Mouse (Mus musculus) midbrain, embryonic 12.5 days (tissue): ENCODE data around the gene Sdhb. TPM values are rescaled to one million over a fixed set of nuclear protein-coding genes. Genes with fewer than 3 reads are reported as not detected.

Experiments used
- ATAC-seq: fragments of 200-750 bp; cut with Nextera tagmentation; 2 replicates; pipeline ENCODE4 v1.8.0; 2017; ENCODE audit warnings: low read depth, moderate TSS enrichment, moderate library complexity; ENCODE audit not compliant: low FRiP score
- H3K27ac ChIP-seq: fragments of 300-500 bp; sonication (generic); replicated peaks from 2 replicates; pipeline ENCODE4 v1.5.1; 2016; ENCODE audit warnings: mild to moderate bottlenecking
- H3K27me3 ChIP-seq: fragments of 300-500 bp; sonication (generic); 2 replicates; pipeline ENCODE4 v1.6.1; 2016; ENCODE audit warnings: mild to moderate bottlenecking
- H3K36me3 ChIP-seq: fragments of 300-500 bp; sonication (generic); 2 replicates; pipeline ENCODE4 v1.6.1; 2016
- H3K4me1 ChIP-seq: fragments of 300-500 bp; sonication (generic); 2 replicates; pipeline ENCODE4 v1.6.1; 2016
- H3K4me2 ChIP-seq: fragments of 300-500 bp; sonication (generic); replicated peaks from 2 replicates; pipeline ENCODE4 v1.6.1; 2016; ENCODE audit warnings: mild to moderate bottlenecking, moderate library complexity
- H3K4me3 ChIP-seq: fragments of 300-500 bp; sonication (generic); 2 replicates; pipeline ENCODE4 v1.5.1; 2016; ENCODE audit warnings: mild to moderate bottlenecking
- H3K9ac ChIP-seq: fragments of 300-500 bp; sonication (generic); replicated peaks from 2 replicates; pipeline ENCODE4 v1.6.1; 2016; ENCODE audit warnings: mild to moderate bottlenecking, moderate library complexity
- H3K9me3 ChIP-seq: fragments of 300-500 bp; sonication (generic); 2 replicates; pipeline ENCODE4 v1.6.1; 2016; ENCODE audit warnings: mild to moderate bottlenecking
- WGBS: fragments of 180-500 bp; shearing (Covaris S2); methylation state at CpG from one replicate; pipeline ENCODE4 v1.1.7; 2016; 5-methylcytosine and 5-hydroxymethylcytosine counted together
- polyA plus RNA-seq: library from polyadenylated mRNA; unstranded; fragments of >200 nt; fragmentation: Nextera tagmentation; extraction: Ambion mirVana; gene quantifications from 2 replicates; pipeline ENCODE4 v1.2.1, GENCODE M21; 2016

Gene Sdhb
- polyA plus RNA-seq, 1 experiment from 2014 or later, result 399 TPM

DNA sequence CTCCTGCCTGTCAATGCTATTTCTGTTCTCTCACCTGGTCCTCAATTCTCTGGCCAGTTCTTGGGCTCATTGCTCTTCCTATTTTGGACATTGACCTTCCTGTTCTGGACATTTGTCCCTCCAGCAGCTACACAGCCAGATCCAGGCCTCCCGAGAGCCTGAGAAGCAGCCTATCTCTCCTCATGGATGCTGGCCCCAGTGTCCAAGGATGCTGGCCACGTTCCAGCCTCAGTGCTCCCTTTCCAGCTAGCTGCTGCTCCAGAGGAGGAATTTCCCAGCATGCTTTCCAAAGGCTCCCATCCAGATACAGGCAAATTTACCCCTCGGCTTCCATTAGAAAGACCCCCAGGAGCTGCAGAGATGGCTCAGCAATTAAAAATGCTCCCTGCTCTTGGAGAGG lies 10.4 kb upstream of the Sdhb start:
- Histone ChIP-seq H3K9ac (no peak overlapping the region), H3K27me3 (no peaks in the 10 kb centered on the region; the same call in 1 of the 2 replicates), H3K36me3 (no peaks in the 10 kb centered on the region), H3K9me3 (no peaks in the 10 kb centered on the region), H3K27ac (no peak overlapping the region), H3K4me3 (no peak overlapping the region), H3K4me2 (no peak overlapping the region), H3K4me1 (no peaks in the 10 kb centered on the region)
- no peak for ATAC-seq
- 87% methylated on average over 3 of the region's 3 CpGs for WGBS

DNA sequence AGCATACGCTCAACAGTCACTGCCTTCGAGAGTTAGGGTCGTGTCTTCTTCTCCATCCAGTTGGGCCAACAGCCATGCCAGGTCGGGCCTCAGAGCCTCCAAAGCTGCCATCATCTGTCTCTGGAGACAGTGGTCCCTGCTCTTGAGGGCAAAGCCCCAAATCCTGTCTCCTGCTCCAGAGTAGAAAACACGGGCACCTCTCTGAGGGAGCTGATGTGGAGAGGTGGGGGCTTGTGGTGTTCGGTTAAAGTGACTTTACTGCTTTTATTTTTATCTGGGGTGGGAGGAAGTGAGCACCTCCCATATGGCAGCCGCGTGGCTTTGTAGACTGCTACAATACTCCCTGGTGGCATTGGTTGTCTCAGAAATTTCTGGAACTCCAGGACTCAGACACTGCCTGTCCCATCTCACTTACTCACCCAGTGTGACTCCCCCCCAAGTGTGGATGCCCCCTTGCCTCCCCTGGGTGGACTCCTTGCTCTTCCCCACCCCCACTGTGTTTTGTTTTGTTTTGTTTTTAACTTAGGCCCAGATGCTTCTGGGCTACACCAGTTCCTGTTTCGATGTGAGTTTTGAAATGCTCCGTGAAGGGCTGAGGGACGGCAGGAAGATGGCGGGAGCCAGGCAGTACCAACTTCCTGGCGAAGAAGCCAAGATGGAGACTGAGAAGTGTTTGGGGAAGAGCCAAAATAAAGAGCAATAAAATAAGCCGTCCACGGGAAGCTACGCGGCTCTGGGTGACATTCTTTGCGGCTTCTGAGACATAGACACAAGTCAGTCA lies 9.0 kb upstream of the Sdhb start:
- Histone ChIP-seq H3K27me3 (no peaks in the 10 kb centered on the region; the same call in 1 of the 2 replicates), H3K4me2 (no peak overlapping the region), H3K36me3 (no peaks in the 10 kb centered on the region), H3K9me3 (no peaks in the 10 kb centered on the region), H3K9ac (no peak overlapping the region), H3K27ac (no peak overlapping the region), H3K4me1 (0 out of 2 replicates have a peak, but pooled peaks cover 4% of the 10 kb centered on the region), H3K4me3 (no peak overlapping the region)
- ATAC-seq, result no peak
- 90% methylated on average over 18 of the region's 18 CpGs for WGBS

DNA sequence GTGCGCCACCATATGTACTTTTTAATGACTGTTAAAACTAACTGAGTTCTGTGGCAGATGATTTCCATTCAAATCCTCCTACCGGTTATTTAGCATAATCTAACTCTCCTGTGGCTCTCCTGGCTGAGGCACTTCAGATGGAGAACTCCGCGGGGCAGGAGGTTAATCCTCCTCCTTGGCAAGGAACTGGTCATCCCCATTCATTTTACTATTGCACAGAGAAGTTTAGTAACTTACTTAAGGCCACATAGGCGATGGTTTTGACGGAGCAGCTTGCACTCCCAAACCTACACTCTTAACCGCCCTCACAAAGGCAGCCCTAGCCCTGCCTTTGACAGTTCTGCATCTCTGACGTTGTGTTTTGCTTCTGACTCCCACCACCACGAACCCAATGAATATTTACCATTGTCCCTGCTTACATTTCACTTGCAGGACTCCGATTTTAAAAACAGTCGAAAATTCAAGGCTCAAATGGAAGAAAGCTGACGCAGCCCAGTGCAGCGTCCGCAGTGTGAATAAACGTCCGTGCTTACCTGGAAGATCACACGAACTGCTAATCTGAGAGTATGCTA lies 3.8 kb upstream of the Sdhb start:
- Histone ChIP-seq H3K36me3 (no peaks in the 10 kb centered on the region), H3K4me2 (peak overlapping the region; percentile 68), H3K4me1 (peaks cover 27% of the 10 kb centered on the region), H3K9ac (no peak overlapping the region; the same call in 1 of the 2 replicates), H3K27ac (peak overlapping the region; percentile 80), H3K27me3 (no peaks in the 10 kb centered on the region; the same call in 1 of the 2 replicates), H3K9me3 (no peaks in the 10 kb centered on the region), H3K4me3 (peak overlapping the region; percentile 37)
- no peak for ATAC-seq
- WGBS, result 4% methylated on average over 17 of the region's 17 CpGs

DNA sequence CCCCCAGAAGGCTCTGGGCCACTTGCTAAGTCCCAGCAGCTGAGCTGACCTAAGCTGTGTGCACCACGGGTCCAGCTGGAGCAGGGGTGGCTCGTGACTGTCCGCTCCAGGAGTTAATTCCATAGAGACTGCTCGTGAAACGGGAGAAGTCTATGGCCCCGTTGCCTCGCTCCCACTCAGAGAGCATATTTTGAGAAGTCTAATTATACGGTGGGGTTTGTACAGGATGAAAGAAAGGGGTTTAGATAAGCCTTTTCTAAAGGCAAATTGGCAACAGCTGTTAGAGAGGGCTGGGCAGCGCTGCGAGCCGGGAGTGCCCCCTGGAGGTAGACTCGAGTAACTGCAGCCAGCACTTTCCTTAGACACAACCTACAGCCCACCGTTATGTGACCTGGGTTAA lies 3.3 kb upstream of the Sdhb start:
- H3K27ac ChIP-seq, result peak overlapping the region; percentile 80
- 0% methylated on average over 13 of the region's 13 CpGs for WGBS

DNA sequence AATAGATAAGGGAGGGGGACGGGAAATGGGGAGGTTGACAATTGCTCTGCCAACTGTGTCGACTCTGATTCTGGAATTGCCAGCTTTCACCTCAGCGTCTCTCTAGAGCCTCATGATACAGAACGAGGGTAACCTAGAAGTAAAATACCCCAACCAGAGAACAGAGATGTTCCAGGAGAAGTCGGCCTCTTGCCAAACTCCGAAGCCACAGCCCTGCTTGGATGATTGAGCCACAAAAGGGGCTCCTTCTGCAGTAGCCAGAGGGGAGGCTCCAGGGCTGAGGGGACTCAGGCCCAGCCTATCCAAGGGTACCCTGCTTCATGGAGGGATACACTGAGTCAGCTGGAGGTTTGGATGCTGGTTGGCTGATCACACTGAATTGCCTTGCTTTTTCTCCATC lies 2.7 kb upstream of the Sdhb start:
- Histone ChIP-seq H3K9me3 (no peaks in the 10 kb centered on the region), H3K4me2 (peak overlapping the region; percentile 68; the same call in 1 of the 2 replicates), H3K36me3 (no peaks in the 10 kb centered on the region), H3K27me3 (no peaks in the 10 kb centered on the region; the same call in 1 of the 2 replicates), H3K9ac (no peak overlapping the region), H3K4me1 (peaks cover 37% of the 10 kb centered on the region), H3K4me3 (no peak overlapping the region), H3K27ac (no peak overlapping the region)
- no peak for ATAC-seq
- WGBS, result 60% methylated on average over 6 of the region's 6 CpGs

More for the DNA sequence above, 3.3 kb upstream of the Sdhb start:
- H3K9me3 ChIP-seq, result no peaks in the 10 kb centered on the region
- H3K36me3 ChIP-seq, result no peaks in the 10 kb centered on the region
- peak overlapping the region; percentile 68 for H3K4me2 ChIP-seq
- H3K4me3 ChIP-seq, result peak overlapping the region; percentile 37
- H3K4me1 ChIP-seq, result peaks cover 32% of the 10 kb centered on the region
- ATAC-seq, result peak; percentile 36
- no peaks in the 10 kb centered on the region; the same call in 1 of the 2 replicates for H3K27me3 ChIP-seq
- no peak overlapping the region; the same call in 1 of the 2 replicates for H3K9ac ChIP-seq

DNA sequence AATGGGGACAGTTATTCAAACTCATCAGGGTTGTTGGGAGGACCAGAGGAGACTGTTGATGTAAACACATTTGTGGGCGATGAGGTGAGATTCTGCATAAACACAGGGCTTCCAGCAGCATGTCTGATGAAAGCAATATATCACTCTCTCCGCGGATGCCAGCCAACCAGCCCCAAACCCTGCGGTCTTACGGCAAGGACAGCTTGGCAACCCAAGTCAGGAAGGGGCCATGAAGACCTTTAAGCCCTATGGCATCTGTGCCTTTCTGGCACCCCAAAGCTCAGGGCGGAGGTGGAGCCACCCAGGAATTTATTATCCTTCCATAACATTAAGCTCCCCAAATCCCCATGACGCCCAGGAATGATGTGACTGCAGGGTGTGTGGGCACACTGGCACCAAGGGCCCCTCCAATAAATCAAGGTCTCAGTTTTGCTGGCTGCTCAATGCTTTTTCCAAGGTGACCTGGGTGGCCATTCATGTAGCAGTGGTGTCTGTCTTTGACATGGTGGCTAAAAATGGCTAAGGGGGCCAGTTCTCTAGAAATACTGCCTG lies 1.8 kb upstream of the Sdhb start:
- Histone ChIP-seq H3K27me3 (no peaks in the 10 kb centered on the region; the same call in 1 of the 2 replicates), H3K9ac (no peak overlapping the region), H3K36me3 (no peaks in the 10 kb centered on the region), H3K27ac (no peak overlapping the region), H3K4me2 (no peak overlapping the region), H3K4me3 (no peak overlapping the region), H3K9me3 (no peaks in the 10 kb centered on the region), H3K4me1 (peaks cover 37% of the 10 kb centered on the region)
- WGBS, result 90% methylated on average over 7 of the region's 7 CpGs
- ATAC-seq, result no peak

DNA sequence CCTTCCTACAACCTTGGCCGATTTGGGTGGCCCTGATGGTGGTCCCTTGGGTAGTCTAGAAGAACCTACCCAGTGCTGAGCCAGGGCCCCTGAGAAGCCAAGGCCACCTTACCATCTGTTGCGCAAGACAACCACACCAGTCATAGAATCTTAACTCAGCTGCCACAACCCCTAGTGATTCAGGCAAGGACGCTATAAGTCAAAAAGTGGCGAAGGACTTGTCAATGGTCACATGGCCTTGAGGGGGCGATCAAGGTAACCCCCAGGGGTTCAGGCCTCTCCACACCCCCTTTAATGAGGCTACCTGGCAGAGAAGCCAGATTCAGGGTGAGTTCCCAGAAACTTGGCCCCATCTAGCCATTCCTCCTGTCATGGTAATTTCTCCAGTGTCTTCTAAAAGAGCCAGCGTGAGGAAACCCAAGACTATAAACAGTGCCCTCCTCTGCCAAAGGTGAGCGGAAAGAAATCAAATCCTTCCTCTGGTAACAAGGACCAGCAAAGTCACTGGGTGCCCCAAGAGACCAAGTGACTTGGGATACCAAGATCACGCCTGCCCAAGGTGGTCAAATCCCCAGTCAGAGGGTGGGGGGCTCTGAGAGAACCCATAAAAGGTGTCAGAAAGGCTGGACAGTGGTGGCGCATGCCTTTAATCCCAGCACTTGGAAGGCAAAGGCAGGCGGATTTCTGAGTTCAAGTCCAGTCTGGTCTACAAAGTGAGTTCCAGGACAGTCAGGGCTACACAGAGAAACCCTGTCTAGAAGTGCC lies 1.1 kb upstream of the Sdhb start:
- H3K27ac ChIP-seq, result no peak overlapping the region; the same call in 1 of the 2 replicates
- no peak overlapping the region for H3K4me3 ChIP-seq
- no peaks in the 10 kb centered on the region; the same call in 1 of the 2 replicates for H3K27me3 ChIP-seq
- ATAC-seq, result no peak
- H3K36me3 ChIP-seq, result no peaks in the 10 kb centered on the region
- H3K4me1 ChIP-seq, result peaks cover 37% of the 10 kb centered on the region
- WGBS, result 75% methylated on average over 10 of the region's 10 CpGs
- H3K4me2 ChIP-seq, result peak overlapping the region; percentile 98; the same call in 1 of the 2 replicates
- no peak overlapping the region for H3K9ac ChIP-seq
- H3K9me3 ChIP-seq, result no peaks in the 10 kb centered on the region

DNA sequence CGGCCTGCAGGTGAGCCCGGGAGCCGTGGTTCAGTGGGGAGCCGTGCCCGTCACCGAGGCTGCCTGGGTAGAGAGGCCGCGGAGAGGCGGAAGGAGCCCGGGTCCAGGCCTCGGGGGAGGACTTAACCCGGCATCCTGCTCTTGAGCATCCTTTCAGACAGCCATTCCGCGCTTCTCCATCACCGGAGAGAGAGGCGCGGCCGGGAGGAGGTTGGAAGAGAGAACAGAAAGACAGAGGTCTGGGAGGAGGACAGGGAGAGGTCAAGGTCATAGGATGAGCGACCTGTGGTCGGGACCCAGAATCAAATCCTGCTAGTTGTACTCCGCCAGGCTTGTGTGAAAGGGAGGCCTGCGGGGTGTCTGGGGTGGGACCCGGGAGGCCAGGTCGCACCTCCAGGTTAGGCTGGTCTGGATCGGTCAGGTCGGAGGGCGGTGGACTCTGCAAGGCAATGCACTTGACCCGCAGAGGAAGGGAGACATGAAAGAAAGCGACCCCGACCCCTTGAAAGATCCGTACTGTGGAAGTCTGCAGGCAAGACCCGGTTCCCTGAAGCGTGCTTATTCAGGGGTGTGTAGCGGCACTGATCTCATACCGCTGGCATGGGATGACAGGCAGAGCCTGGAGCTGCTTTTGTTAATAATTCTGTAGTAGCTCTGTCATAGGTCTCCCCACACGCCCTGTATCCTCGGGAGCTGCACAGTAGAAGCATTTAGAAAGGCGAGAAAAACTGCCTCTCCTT lies 634 bp downstream of the Sdhb start:
- Histone ChIP-seq H3K9me3 (no peaks in the 10 kb centered on the region), H3K9ac (peak overlapping the region; percentile 94), H3K27me3 (no peaks in the 10 kb centered on the region), H3K4me3 (peak overlapping the region; percentile 98), H3K27ac (peak overlapping the region; percentile 79), H3K36me3 (peaks cover 9% of the 10 kb centered on the region), H3K4me2 (peak overlapping the region; percentile 98), H3K4me1 (peaks cover 36% of the 10 kb centered on the region)
- ATAC-seq, result peak; percentile 56
- 1% methylated on average over 38 of the region's 38 CpGs for WGBS

DNA sequence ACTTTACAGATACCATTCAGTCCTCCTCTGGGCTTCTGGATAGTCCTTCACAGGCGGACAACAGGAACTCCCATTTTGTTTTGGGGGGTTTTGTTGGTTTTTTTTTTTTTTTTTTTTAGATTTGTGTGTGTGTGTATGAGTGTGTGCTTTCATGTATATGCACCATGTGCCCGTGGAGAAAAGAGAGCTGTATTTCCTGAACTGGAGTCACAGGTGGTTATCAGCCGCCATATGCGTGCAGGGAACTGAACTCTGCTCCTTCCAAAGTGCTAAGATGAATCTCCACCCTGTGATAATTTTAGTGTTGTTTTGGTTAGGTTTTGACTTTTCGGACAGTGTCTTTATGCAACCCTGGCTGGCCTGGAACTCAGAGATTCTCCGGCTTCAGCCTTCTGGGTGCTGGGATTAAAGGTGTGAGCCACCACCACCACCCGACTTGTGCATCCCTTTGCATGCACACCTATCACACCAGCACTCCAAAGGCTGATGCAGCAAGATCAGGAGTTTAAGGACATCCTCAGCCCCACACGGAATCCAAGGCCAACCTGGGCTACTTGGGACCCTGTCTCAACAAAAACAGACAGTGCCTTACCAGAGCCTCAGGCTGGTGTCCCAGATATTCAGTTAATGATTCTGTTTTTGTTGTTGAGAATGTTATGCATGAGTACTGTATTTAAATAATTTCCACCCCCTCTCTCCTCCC lies 1.4 kb downstream of the Sdhb start:
- no peak overlapping the region for H3K27ac ChIP-seq
- H3K27me3 ChIP-seq, result no peaks in the 10 kb centered on the region
- H3K4me3 ChIP-seq, result peak overlapping the region; percentile 98
- H3K4me1 ChIP-seq, result peaks cover 30% of the 10 kb centered on the region
- H3K9me3 ChIP-seq, result no peaks in the 10 kb centered on the region
- ATAC-seq, result no peak
- peak overlapping the region; percentile 94; the same call in 1 of the 2 replicates for H3K9ac ChIP-seq
- H3K4me2 ChIP-seq, result peak overlapping the region; percentile 98
- WGBS, result 76% methylated on average over 8 of the region's 8 CpGs
- peaks cover 15% of the 10 kb centered on the region for H3K36me3 ChIP-seq

DNA sequence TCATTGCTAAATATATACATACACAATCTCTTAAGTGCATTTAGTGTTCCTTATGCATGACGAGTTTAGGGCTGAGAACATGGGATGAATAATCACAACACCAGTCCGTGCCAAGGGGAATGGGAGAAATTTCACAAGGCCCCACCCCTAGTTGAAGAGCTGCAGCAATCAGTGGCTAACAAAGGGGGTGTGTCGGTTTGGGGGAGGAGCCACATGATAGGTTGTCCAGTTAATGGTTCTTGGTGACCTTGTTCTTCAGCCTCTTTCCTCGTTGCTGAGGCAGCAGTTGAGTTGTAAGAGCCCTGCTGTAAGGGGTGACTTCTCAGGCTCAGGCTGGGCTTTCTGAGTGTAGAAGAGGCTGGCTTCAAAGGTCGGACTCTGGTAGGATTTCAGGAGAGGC lies 1.9 kb downstream of the Sdhb start:
- no peak overlapping the region for H3K9ac ChIP-seq

More for the DNA sequence above, 1.9 kb downstream of the Sdhb start:
- Histone ChIP-seq H3K4me2 (0 out of 2 replicates have a peak overlapping the region, but pooled peaks have one; percentile 0), H3K9me3 (no peaks in the 10 kb centered on the region), H3K27ac (no peak overlapping the region), H3K4me1 (peaks cover 26% of the 10 kb centered on the region), H3K27me3 (no peaks in the 10 kb centered on the region), H3K36me3 (peaks cover 21% of the 10 kb centered on the region), H3K4me3 (no peak overlapping the region)
- 60% methylated on average over 5 of the region's 5 CpGs for WGBS
- ATAC-seq, result no peak
